Mouse (Mus musculus): ENCODE measurements around the gene Arhgef11. TPM values are rescaled to one million over a fixed set of nuclear protein-coding genes. Genes with fewer than 3 reads are reported as not detected.
"Not testable (repeated sequence)": the region's sequence is repeated elsewhere in the genome, so short reads cannot be mapped to it uniquely, and the experiment has no call there.

Gene Arhgef11
- 10 to 100 TPM; 19.0 to 20.3 TPM for total RNA-seq (2021)
- long read RNA-seq, experiment 1, full-length matches to known transcripts = 1 of 17 reads
- long read RNA-seq, experiment 1, partial matches to known transcripts = 6 of 17 reads
- long read RNA-seq, experiment 1, other reads (novel, unspliced or antisense) = 10 of 17 reads
- long read RNA-seq, experiment 2, full-length matches to known transcripts = 1 of 12 reads
- long read RNA-seq, experiment 2, partial matches to known transcripts = 7 of 12 reads
- long read RNA-seq, experiment 2, other reads (novel, unspliced or antisense) = 4 of 12 reads

- peak; percentile 86 for DNase-seq
Measured at GRCm38 (mm10) chr3:87616957-87617810, at the start of gene Arhgef11. Arhgef11 (plus strand) TSS chr3:87617559.

- no peak for DNase-seq
Measured at GRCm38 (mm10) chr3:87568681-87569080, 48.7 kb upstream of the Arhgef11 start.

GRCm38 (mm10) chr3:87575766-87576165, 41.6 kb upstream of the Arhgef11 start:
- DNase-seq = no peak

GRCm38 (mm10) chr3:87582259-87582658, 35.1 kb upstream of the Arhgef11 start:
- no peak for DNase-seq

GRCm38 (mm10) chr3:87593793-87594192, 23.6 kb upstream of the Arhgef11 start:
- no peak for DNase-seq

- not testable (repeated sequence) for DNase-seq
Measured at GRCm38 (mm10) chr3:87595328-87595727, 22.0 kb upstream of the Arhgef11 start.

GRCm38 (mm10) chr3:87601077-87601476, 16.3 kb upstream of the Arhgef11 start:
- DNase-seq = not testable (repeated sequence)

- no peak for DNase-seq
Measured at GRCm38 (mm10) chr3:87616354-87616753, 1.0 kb upstream of the Arhgef11 start.

GRCm38 (mm10) chr3:87617811-87618130, 412 bp downstream of the Arhgef11 start:
- DNase-seq = no peak

- no peak for DNase-seq
Measured at GRCm38 (mm10) chr3:87618240-87618639, 881 bp downstream of the Arhgef11 start.

GRCm38 (mm10) chr3:87618981-87619710, 1.8 kb downstream of the Arhgef11 start:
- no peak for DNase-seq

- DNase-seq = no peak
Measured at GRCm38 (mm10) chr3:87620218-87620891, 3.0 kb downstream of the Arhgef11 start.

- no peak for DNase-seq
Measured at GRCm38 (mm10) chr3:87624899-87625298, 7.5 kb downstream of the Arhgef11 start.

- peak; percentile 9 for DNase-seq
Measured at GRCm38 (mm10) chr3:87630899-87631298, 13.5 kb downstream of the Arhgef11 start.

- DNase-seq = no peak
Measured at GRCm38 (mm10) chr3:87631408-87631807, 14.0 kb downstream of the Arhgef11 start.

GRCm38 (mm10) chr3:87635514-87635913, 18.2 kb downstream of the Arhgef11 start:
- no peak for DNase-seq

- no peak for DNase-seq
Measured at GRCm38 (mm10) chr3:87643453-87643852, 26.1 kb downstream of the Arhgef11 start.

GRCm38 (mm10) chr3:87646174-87646573, 28.8 kb downstream of the Arhgef11 start:
- no peak for DNase-seq

- DNase-seq = no peak
Measured at GRCm38 (mm10) chr3:87649063-87649462, 31.7 kb downstream of the Arhgef11 start.

GRCm38 (mm10) chr3:87658348-87658747, 41.0 kb downstream of the Arhgef11 start:
- no peak for DNase-seq

- DNase-seq = no peak
Measured at GRCm38 (mm10) chr3:87659692-87660429, 42.5 kb downstream of the Arhgef11 start.

- DNase-seq = no peak
Measured at GRCm38 (mm10) chr3:87660479-87660878, 43.1 kb downstream of the Arhgef11 start.
